Mouse (Mus musculus): ENCODE measurements around the gene Them4. TPM values are rescaled to one million over a fixed set of nuclear protein-coding genes. Genes with fewer than 3 reads are reported as not detected.

Gene Them4
- polyA plus RNA-seq, 1 experiment, result 20.7 TPM

DNA sequence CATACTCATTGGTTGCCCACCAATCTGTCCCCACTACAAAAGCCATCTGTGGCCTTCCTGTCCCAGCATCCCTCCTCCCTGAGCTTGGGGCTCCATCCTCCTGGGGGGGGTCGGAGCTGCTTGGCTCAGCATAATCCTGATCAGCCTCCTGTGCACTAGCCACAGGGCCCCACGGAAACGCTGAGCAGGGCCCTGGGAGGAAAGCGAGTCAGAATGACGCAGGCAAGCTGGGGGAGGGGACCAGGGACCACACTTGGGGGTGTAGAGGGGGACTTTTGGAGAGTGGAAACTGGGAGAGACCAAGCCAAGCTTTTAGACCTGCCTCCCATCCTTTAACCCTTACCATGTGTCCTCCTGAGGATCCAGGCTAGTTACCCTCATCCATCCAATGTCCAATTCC is 66.0 kb downstream of the Them4 start:
- H3K4me3 ChIP-seq (ENCODE audit: insufficient read depth, low read depth, low read length), result no peak overlapping the region
- peaks cover 2% of the 10 kb centered on the region; the same call in 1 of the 2 replicates for H3K4me1 ChIP-seq (ENCODE audit: control insufficient read depth, insufficient read depth, insufficient read length, low read length)
- H3K27ac ChIP-seq (replicated peaks; ENCODE audit: low read depth, low read length), result no peak overlapping the region

DNA sequence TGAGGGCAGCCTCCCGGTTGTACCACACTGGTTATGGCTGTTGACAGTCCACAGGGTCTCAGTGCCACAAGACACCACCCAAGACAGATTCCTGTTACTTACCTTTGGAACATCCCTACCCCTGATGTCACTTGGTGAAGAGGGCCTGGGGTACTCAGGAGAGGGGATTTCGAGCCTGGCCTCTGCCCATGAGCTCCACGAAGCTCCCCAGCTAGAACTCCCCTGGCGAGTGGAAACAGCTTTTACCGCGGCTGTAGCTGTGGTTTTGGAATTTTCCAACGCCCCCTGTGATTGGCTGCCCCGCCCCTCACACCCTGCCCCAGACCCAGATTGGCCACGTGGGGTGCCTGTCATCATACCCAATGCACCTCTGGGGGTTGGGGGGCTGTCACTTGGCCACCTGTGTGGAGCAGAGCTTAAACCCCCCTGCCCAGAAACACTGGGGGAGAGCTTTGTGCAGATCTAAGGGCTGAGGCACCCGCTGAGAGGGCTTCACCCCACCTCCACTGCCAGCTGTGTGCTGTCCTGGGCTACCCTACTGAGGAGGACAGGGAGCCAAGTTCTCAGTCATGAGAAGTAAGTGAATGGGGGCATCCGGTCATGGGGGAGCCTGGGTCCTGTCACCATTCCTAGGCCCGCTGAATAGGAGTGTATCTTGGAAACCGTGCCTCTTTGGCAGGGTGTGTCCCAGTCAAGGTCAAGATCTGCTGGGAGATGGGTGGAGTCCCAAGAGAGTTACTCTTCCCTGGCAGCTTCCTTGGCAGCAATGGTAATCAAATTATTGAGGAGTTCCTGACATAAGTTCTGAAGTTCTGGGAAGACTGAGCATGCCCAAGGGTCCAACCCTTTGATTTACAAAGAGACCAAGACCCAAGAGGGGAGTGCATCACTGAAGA is 67.4 kb downstream of the Them4 start:
- Histone ChIP-seq H3K27ac (replicated peaks; ENCODE audit: low read depth, low read length) (no peak overlapping the region), H3K4me1 (ENCODE audit: control insufficient read depth, insufficient read depth, insufficient read length, low read length) (peaks cover 2% of the 10 kb centered on the region; the same call in 1 of the 2 replicates), H3K4me3 (ENCODE audit: insufficient read depth, low read depth, low read length) (no peak overlapping the region)

DNA sequence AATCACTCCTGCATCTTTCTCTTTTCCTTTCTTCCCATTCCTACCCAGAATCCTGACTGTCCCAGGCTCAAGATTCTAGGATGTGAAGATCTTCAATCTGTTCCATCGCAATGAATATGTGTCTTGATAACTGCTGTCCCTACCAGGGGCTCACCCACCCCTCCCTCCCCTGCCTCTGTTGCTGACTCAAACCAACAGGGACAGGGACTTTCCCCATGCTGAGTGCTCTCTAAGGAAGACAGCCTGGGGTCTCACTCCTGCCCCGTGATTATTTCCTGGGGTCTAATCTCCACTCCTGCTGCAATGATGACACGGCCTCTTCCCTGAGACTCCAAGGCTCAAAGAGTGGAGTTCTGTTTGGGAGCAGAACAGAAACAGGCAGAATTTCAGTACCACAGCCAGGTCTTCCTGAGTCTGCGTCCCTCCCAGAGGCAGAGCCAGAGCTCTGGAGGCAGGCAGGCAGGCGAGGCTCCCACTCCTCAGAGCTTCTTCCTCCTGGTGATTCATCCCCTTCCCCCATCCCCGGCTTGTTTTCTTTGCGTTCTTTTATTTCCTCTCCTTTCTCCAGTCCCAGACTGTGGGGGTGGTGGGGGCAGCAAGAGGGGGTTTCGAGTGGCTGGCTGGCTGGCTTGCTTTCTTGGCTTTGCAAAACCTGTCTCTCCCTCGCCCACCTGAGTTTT is 70.1 kb downstream of the Them4 start:
- Histone ChIP-seq H3K4me1 (ENCODE audit: control insufficient read depth, insufficient read depth, insufficient read length, low read length) (no peaks in the 10 kb centered on the region), H3K4me3 (ENCODE audit: insufficient read depth, low read depth, low read length) (no peak overlapping the region), H3K27ac (replicated peaks; ENCODE audit: low read depth, low read length) (no peak overlapping the region)

Other genes starting within 250 kb of the Them4 start
- not detected in 2 replicates for gene Gm10697, start 237.4 kb upstream of the Them4 start, polyA plus RNA-seq (2012; ENCODE audit: insufficient read depth, insufficient read length, missing spikeins)
- gene Gm10696, start 131.9 kb upstream of the Them4 start, polyA plus RNA-seq (2012; ENCODE audit: insufficient read depth, insufficient read length, missing spikeins), result not detected in 2 replicates
- not detected in 2 replicates for gene Gm5286, start 113.4 kb upstream of the Them4 start, polyA plus RNA-seq (2012; ENCODE audit: insufficient read depth, insufficient read length, missing spikeins)
- not detected in 2 replicates for gene Gm4778, start 46.1 kb upstream of the Them4 start, polyA plus RNA-seq (2012; ENCODE audit: insufficient read depth, insufficient read length, missing spikeins)
- not detected in 2 replicates for gene Them5, start 32.0 kb downstream of the Them4 start, polyA plus RNA-seq (2012; ENCODE audit: insufficient read depth, insufficient read length, missing spikeins)
- gene C2cd4d, start 52.3 kb downstream of the Them4 start, polyA plus RNA-seq (2012; ENCODE audit: insufficient read depth, insufficient read length, missing spikeins), result 0.88 TPM in 1 of 2 replicates, not detected in the other
- gene Rorc, start 62.7 kb downstream of the Them4 start, polyA plus RNA-seq (2012; ENCODE audit: insufficient read depth, insufficient read length, missing spikeins), result 40.2 and 47.9 TPM in 2 replicates
- gene Lingo4, start 88.4 kb downstream of the Them4 start, polyA plus RNA-seq (2012; ENCODE audit: insufficient read depth, insufficient read length, missing spikeins), result 0.28 and 0.71 TPM in 2 replicates
- gene Tdrkh, start 103.2 kb downstream of the Them4 start, polyA plus RNA-seq (2012; ENCODE audit: insufficient read depth, insufficient read length, missing spikeins), result 24.3 and 29.6 TPM in 2 replicates
- gene Mrpl9, start 133.2 kb downstream of the Them4 start, polyA plus RNA-seq (2012; ENCODE audit: insufficient read depth, insufficient read length, missing spikeins), result 86.4 and 105 TPM in 2 replicates
- not detected in 2 replicates for gene Oaz3, start 133.8 kb downstream of the Them4 start, polyA plus RNA-seq (2012; ENCODE audit: insufficient read depth, insufficient read length, missing spikeins)
- not detected in 2 replicates for gene Celf3, start 168.2 kb downstream of the Them4 start, polyA plus RNA-seq (2012; ENCODE audit: insufficient read depth, insufficient read length, missing spikeins)
- gene Riiad1, start 170.3 kb downstream of the Them4 start, polyA plus RNA-seq (2012; ENCODE audit: insufficient read depth, insufficient read length, missing spikeins), result not detected in 2 replicates

Data from brown adipose tissue, adult 24 weeks (tissue).